Mouse (Mus musculus) testis, adult 2 months (tissue): ENCODE results near the gene Tcirg1.

Source experiments
- CTCF ChIP-seq: fragments of 200-500 bp; IDR thresholded peaks from 2 replicates; pipeline ENCODE4 v1.5.1; 2012; ENCODE audit warnings: low read depth, mild to moderate bottlenecking, inconsistent platforms, low read length, moderate library complexity; ENCODE audit not compliant: control insufficient read depth, insufficient read depth, insufficient replicate concordance
- POLR2A ChIP-seq: fragments of 200-500 bp; IDR thresholded peaks from 2 replicates; pipeline ENCODE4 v1.6.1; 2012; ENCODE audit warnings: low read depth, mild to moderate bottlenecking, inconsistent platforms, low read length, moderate library complexity; ENCODE audit not compliant: control insufficient read depth

DNA sequence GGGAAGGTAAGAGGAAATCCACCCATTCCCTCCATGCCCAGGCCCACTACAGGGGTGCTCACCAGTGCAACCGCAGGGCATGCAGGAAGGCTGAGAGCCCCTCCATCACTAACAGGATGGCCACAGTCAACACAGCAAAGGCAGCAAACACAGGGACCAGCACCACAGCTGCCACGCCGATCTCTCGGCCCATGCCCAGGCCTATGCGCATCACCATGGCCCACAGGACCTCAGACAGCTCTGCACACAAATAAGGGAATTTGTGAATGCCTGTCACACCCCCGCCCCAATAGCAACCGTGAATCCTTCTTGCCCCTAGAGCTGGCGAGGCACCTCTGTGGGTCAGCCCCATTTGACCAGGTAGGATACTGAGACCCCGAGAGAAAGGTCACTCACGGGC is 10.7 kb downstream of the Tcirg1 start:
- TF ChIP-seq CTCF = no peak
- TF ChIP-seq POLR2A = 0 out of 2 replicates have a peak, but pooled peaks have one; percentile 6
